ENCODE assay signal across 8 mouse cellular contexts in genomic region chr13:85126573-85127547, GRCm38 (mm10).
DNase-seq lines count a peak whose midpoint lies in the region; ATAC-seq and TF ChIP-seq lines count a peak whose summit lies in the region.
"Not testable (repeated sequence)": the region's sequence is repeated elsewhere in the genome, so short reads cannot be mapped to it uniquely, and the experiment has no call there.

No protein-coding gene starts in this region.

- H3K36me3 ChIP-seq in embryonic facial prominence, embryonic 14.5 days (ENCODE audit: control insufficient read depth, insufficient read depth, low read length); hindbrain, embryonic 15.5 days; liver, embryonic 16.5 days (ENCODE audit: control insufficient read depth, insufficient read depth); midbrain, embryonic 16.5 days (ENCODE audit: control insufficient read depth, insufficient read depth, low read length); stomach, postnatal 0 days (ENCODE audit: control insufficient read depth, insufficient read depth, low read length): not testable (repeated sequence)

- not testable (repeated sequence) for H3K9ac ChIP-seq in embryonic facial prominence, embryonic 14.5 days (ENCODE audit: low read depth, low read length); hindbrain, embryonic 15.5 days; liver, embryonic 16.5 days (ENCODE audit: low read depth, low read length); midbrain, embryonic 16.5 days (ENCODE audit: low read depth, low read length); stomach, postnatal 0 days (ENCODE audit: low read length)

- not testable (repeated sequence) for TF ChIP-seq CTCF in stomach, postnatal 0 days (IDR thresholded peaks at IDR 0.05; ENCODE audit: low read depth)

- H3K27ac ChIP-seq in embryonic facial prominence, embryonic 14.5 days (replicated peaks; ENCODE audit: low read depth, low read length); hindbrain, embryonic 15.5 days (replicated peaks); liver, embryonic 16.5 days (ENCODE audit: low read length); midbrain, embryonic 16.5 days (ENCODE audit: low read length); stomach, postnatal 0 days (replicated peaks): not testable (repeated sequence)

- not testable (repeated sequence) for H3K4me2 ChIP-seq in embryonic facial prominence, embryonic 14.5 days (ENCODE audit: low read depth, low read length); hindbrain, embryonic 15.5 days; liver, embryonic 16.5 days (ENCODE audit: low read depth, low read length); midbrain, embryonic 16.5 days (ENCODE audit: low read length); stomach, postnatal 0 days (replicated peaks; ENCODE audit: low read depth)

- not testable (repeated sequence) for H3K27me3 ChIP-seq in embryonic facial prominence, embryonic 14.5 days (replicated peaks; ENCODE audit: control insufficient read depth, insufficient read depth, low read length); hindbrain, embryonic 15.5 days; liver, embryonic 16.5 days (ENCODE audit: control insufficient read depth, insufficient read depth, low read depth, low read length); midbrain, embryonic 16.5 days (ENCODE audit: control insufficient read depth, insufficient read depth, low read depth, low read length); stomach, postnatal 0 days (ENCODE audit: control insufficient read depth, insufficient read depth, low read length)

- not testable (repeated sequence) for TF ChIP-seq EP300 in stomach, postnatal 0 days (optimal IDR thresholded peaks at IDR 0.05)

- peak; percentile 100 for ATAC-seq in embryonic facial prominence, embryonic 14.5 days (ENCODE audit: low read depth)
- ATAC-seq in hindbrain, embryonic 15.5 days (ENCODE audit: low FRiP score, low read depth) = peak; percentile 100
- ATAC-seq in liver, embryonic 16.5 days (ENCODE audit: low read depth) = peak; percentile 100
- peak; percentile 100 for ATAC-seq in midbrain, embryonic 16.5 days
- peak; percentile 100 for ATAC-seq in stomach, postnatal 0 days (ENCODE audit: low FRiP score, low TSS enrichment)

- not testable (repeated sequence) for H3K9me3 ChIP-seq in embryonic facial prominence, embryonic 14.5 days (ENCODE audit: control insufficient read depth, low read length); hindbrain, embryonic 15.5 days; liver, embryonic 16.5 days (replicated peaks; ENCODE audit: control insufficient read depth, low read length); midbrain, embryonic 16.5 days (replicated peaks; ENCODE audit: control insufficient read depth, low read length, poor library complexity, severe bottlenecking); stomach, postnatal 0 days (ENCODE audit: control insufficient read depth, low read length)

- 90% methylated on average over 18 of the region's 18 CpGs for WGBS in embryonic facial prominence, embryonic 14.5 days
- 80% methylated on average over 18 of the region's 18 CpGs for WGBS in hindbrain, embryonic 15.5 days
- 69% methylated on average over 18 of the region's 18 CpGs for WGBS in liver, embryonic 16.5 days (ENCODE audit: insufficient replicate concordance)
- 89% methylated on average over 18 of the region's 18 CpGs for WGBS in midbrain, embryonic 16.5 days
- WGBS in stomach, postnatal 0 days = 84% methylated on average over 18 of the region's 18 CpGs

- not testable (repeated sequence) for H3K4me3 ChIP-seq in embryonic facial prominence, embryonic 14.5 days (ENCODE audit: low read depth, low read length); hindbrain, embryonic 15.5 days; liver, embryonic 16.5 days (ENCODE audit: low read depth, low read length); midbrain, embryonic 16.5 days (ENCODE audit: low read depth, low read length); stomach, postnatal 0 days (ENCODE audit: low read depth, low read length)

- peak; percentile 85 for DNase-seq in Muller cell, postnatal 12 days (ENCODE audit: inconsistent ontology term)
- DNase-seq in embryonic facial prominence, embryonic 14.5 days (ENCODE audit: low spot score); stomach, postnatal 0 days (ENCODE audit: low spot score): not testable (repeated sequence)
- peak; percentile 11 for DNase-seq in gastrocnemius, postnatal 25 days
- peak; percentile 64 for DNase-seq in kidney, postnatal 14 days

- H3K4me1 ChIP-seq in embryonic facial prominence, embryonic 14.5 days (ENCODE audit: control insufficient read depth, insufficient read depth, low read length); hindbrain, embryonic 15.5 days (replicated peaks); liver, embryonic 16.5 days (ENCODE audit: control insufficient read depth, low read depth, low read length); midbrain, embryonic 16.5 days (ENCODE audit: control insufficient read depth, insufficient read depth, low read length); stomach, postnatal 0 days (replicated peaks; ENCODE audit: control insufficient read depth, insufficient read depth): not testable (repeated sequence)
